Mouse (Mus musculus): ENCODE data around the gene Tmem230. TPM values are rescaled to one million over a fixed set of nuclear protein-coding genes. Genes with fewer than 3 reads are reported as not detected.

Gene Tmem230
- polyA plus RNA-seq, 2 experiments, result 11.8 to 15.7 TPM

DNA sequence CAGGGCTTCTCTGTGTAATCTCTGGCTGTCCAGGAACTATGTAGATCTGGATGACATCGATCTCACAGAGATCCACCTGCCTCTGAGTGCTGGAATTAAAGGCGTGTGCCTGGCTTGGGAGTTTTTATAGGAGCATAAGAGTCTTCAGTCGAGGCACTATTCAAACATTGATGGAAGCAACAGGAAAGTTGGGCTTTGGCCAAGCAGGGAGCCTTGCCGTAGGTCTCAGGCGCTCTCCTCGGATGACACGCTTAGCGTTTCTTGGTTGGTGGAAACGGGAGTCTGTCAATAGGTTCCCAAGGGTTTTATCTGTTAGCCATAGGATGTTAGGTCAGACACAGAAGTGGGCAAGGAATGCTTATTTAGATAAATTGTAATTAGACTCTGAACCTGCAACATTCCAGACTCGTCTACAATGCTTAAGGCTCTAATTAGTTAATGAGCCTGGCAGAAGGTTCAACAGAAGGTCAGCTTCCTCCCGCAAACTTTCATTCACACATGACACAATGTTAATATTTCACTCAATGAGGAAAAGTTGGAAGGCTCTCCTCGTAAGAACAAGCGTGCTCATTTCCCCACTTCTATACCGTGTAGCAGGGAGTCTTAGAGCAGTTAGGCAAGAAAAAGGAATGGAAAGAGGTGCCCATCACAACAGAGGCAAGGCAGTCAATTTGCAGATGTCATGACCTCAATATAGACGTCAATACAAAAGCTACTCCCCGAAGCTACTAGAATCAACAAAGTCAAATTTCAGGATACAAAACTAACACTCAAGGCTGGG, 13.4 kb downstream of the Tmem230 start:
- no peak overlapping the region for H3K4me3 ChIP-seq (ENCODE audit: insufficient read depth in 1 of 2, low read depth in 2 of 2, low read length in 2 of 2)
- TF ChIP-seq EP300 (IDR thresholded peaks at IDR 0.05; ENCODE audit: low read depth), result no peak
- no peak for TF ChIP-seq CTCF (IDR thresholded peaks at IDR 0.05; ENCODE audit: low read depth)
- no peaks in the 10 kb centered on the region for H3K27me3 ChIP-seq (ENCODE audit: control insufficient read depth, insufficient read depth, low read length)
- H3K4me1 ChIP-seq (replicated peaks; ENCODE audit: control insufficient read depth in 2 of 2, insufficient read depth in 2 of 2, low read length in 1 of 2), result no peaks in the 10 kb centered on the region; a peak in 1 of 4 replicates
- WGBS (ENCODE audit: insufficient replicate concordance), result 67% methylated on average over 16 of the region's 16 CpGs
- no peaks in the 10 kb centered on the region for H3K9me3 ChIP-seq (ENCODE audit: control insufficient read depth, low read length)
- H3K36me3 ChIP-seq (replicated peaks; ENCODE audit: control insufficient read depth, insufficient read depth, low read depth), result no peaks in the 10 kb centered on the region
- H3K4me2 ChIP-seq (ENCODE audit: low read depth), result no peak overlapping the region
- DNase-seq (ENCODE audit: low read depth in 3 of 3, low spot score in 3 of 3) (no peak), ATAC-seq (ENCODE audit: insufficient read depth) (no peak)
- no peak overlapping the region for H3K27ac ChIP-seq
- H3K9ac ChIP-seq (replicated peaks), result no peak overlapping the region

DNA sequence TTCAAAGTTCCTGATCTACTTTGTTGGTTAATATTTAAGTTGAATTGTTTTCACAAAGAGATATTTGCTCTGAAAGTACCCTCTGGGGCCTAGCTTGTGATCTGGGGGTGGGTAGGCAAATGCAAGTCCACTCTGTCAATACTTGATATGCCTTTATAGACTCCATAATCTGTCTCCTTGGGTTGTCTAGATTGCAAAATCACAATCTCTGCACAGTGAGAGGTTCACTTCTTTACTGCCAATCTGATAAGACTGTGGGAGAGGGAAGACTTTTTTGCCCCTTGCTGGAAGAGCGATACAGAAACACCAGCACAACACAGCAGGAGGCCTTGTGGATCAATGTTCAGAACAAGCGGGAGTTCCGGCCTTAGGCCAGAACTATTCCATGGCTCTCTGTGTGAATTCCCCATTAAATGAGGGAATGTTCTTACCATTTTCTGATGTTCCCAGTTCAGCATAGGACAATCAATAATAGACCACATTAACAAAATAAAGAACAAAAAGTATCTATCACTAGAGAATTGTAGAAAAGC, 15.1 kb downstream of the Tmem230 start:
- no peak overlapping the region for H3K4me3 ChIP-seq (ENCODE audit: insufficient read depth in 1 of 2, low read depth in 2 of 2, low read length in 2 of 2)
- no peaks in the 10 kb centered on the region for H3K9me3 ChIP-seq (ENCODE audit: control insufficient read depth, low read length)
- TF ChIP-seq CTCF (IDR thresholded peaks at IDR 0.05; ENCODE audit: low read depth), result no peak
- no peak for TF ChIP-seq EP300 (IDR thresholded peaks at IDR 0.05; ENCODE audit: low read depth)
- no peaks in the 10 kb centered on the region for H3K27me3 ChIP-seq (ENCODE audit: control insufficient read depth, insufficient read depth, low read length)
- no peaks in the 10 kb centered on the region for H3K36me3 ChIP-seq (replicated peaks; ENCODE audit: control insufficient read depth, insufficient read depth, low read depth)
- H3K4me2 ChIP-seq (ENCODE audit: low read depth), result no peak overlapping the region
- no peak overlapping the region for H3K9ac ChIP-seq (replicated peaks)
- no peak overlapping the region for H3K27ac ChIP-seq
- DNase-seq (ENCODE audit: low read depth in 3 of 3, low spot score in 3 of 3) (no peak), ATAC-seq (ENCODE audit: insufficient read depth) (no peak)
- WGBS (ENCODE audit: insufficient replicate concordance), result 81% methylated on average over 3 of the region's 3 CpGs
- no peaks in the 10 kb centered on the region; a peak in 1 of 4 replicates for H3K4me1 ChIP-seq (replicated peaks; ENCODE audit: control insufficient read depth in 2 of 2, insufficient read depth in 2 of 2, low read length in 1 of 2)

DNA sequence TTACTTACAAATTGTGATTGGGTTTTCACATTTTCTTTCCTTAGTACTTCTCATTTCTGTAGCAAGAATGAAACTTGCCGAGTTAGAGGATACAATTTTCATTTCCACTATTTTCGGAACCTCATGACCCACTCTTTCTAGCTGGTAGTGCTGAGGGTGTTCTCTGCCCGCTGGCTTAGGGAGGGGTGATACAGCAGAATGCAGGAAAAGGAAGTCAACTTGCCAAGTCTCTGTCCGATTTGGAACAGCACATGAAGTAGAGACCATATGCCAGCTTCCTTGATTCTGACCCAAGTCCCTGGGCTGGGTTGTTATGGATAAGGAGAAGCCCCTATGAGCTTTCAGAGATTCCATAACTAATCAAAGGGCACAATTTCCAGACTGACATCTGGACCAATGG, 23.2 kb downstream of the Tmem230 start:
- Histone ChIP-seq H3K9me3 (ENCODE audit: control insufficient read depth, low read length) (no peaks in the 10 kb centered on the region), H3K27me3 (ENCODE audit: control insufficient read depth, insufficient read depth, low read length) (no peaks in the 10 kb centered on the region), H3K9ac (replicated peaks) (no peak overlapping the region), H3K4me3 (ENCODE audit: insufficient read depth in 1 of 2, low read depth in 2 of 2, low read length in 2 of 2) (no peak overlapping the region), H3K36me3 (replicated peaks; ENCODE audit: control insufficient read depth, insufficient read depth, low read depth) (no peaks in the 10 kb centered on the region), H3K27ac (no peak overlapping the region), H3K4me1 (replicated peaks; ENCODE audit: control insufficient read depth in 2 of 2, insufficient read depth in 2 of 2, low read length in 1 of 2) (no peaks in the 10 kb centered on the region), H3K4me2 (ENCODE audit: low read depth) (no peak overlapping the region)
- 51% methylated on average over 4 of the region's 4 CpGs for WGBS (ENCODE audit: insufficient replicate concordance)
- no peak for DNase-seq (ENCODE audit: low read depth in 3 of 3, low spot score in 3 of 3)
- ATAC-seq (ENCODE audit: insufficient read depth), result no peak
- no peak for TF ChIP-seq EP300 (IDR thresholded peaks at IDR 0.05; ENCODE audit: low read depth)
- TF ChIP-seq CTCF (IDR thresholded peaks at IDR 0.05; ENCODE audit: low read depth), result no peak

DNA sequence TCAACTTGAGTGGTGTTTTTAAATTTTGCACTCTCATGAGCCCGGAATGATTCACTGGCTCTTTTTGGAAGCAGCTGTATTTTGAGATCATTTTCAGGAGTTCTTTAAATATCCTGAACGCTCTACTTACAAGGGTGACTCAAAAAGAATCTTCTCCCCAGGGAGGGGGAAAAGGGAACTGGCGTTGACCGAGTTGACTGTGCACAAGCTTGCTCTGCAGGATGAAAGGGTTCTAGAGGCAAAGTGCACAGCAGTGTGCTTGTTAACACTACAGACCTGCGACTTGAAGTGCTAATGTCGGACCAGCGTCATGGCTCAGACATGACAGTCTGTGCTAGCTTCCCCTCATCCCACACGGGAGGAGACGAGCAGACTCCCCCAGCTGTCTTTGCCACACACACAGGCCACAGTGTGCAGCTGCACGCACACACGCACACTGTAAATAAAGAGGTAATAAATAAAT, 26.0 kb downstream of the Tmem230 start:
- Histone ChIP-seq H3K4me1 (replicated peaks; ENCODE audit: control insufficient read depth in 2 of 2, insufficient read depth in 2 of 2, low read length in 1 of 2) (no peaks in the 10 kb centered on the region), H3K4me2 (ENCODE audit: low read depth) (no peak overlapping the region), H3K9me3 (ENCODE audit: control insufficient read depth, low read length) (no peaks in the 10 kb centered on the region), H3K27ac (no peak overlapping the region), H3K36me3 (replicated peaks; ENCODE audit: control insufficient read depth, insufficient read depth, low read depth) (no peaks in the 10 kb centered on the region), H3K4me3 (ENCODE audit: insufficient read depth in 1 of 2, low read depth in 2 of 2, low read length in 2 of 2) (no peak overlapping the region), H3K27me3 (ENCODE audit: control insufficient read depth, insufficient read depth, low read length) (no peaks in the 10 kb centered on the region), H3K9ac (replicated peaks) (no peak overlapping the region)
- 57% methylated on average over 11 of the region's 11 CpGs for WGBS (ENCODE audit: insufficient replicate concordance)
- DNase-seq (ENCODE audit: low read depth in 3 of 3, low spot score in 3 of 3) (no peak), ATAC-seq (ENCODE audit: insufficient read depth) (no peak)
- no peak for TF ChIP-seq EP300 (IDR thresholded peaks at IDR 0.05; ENCODE audit: low read depth)

DNA sequence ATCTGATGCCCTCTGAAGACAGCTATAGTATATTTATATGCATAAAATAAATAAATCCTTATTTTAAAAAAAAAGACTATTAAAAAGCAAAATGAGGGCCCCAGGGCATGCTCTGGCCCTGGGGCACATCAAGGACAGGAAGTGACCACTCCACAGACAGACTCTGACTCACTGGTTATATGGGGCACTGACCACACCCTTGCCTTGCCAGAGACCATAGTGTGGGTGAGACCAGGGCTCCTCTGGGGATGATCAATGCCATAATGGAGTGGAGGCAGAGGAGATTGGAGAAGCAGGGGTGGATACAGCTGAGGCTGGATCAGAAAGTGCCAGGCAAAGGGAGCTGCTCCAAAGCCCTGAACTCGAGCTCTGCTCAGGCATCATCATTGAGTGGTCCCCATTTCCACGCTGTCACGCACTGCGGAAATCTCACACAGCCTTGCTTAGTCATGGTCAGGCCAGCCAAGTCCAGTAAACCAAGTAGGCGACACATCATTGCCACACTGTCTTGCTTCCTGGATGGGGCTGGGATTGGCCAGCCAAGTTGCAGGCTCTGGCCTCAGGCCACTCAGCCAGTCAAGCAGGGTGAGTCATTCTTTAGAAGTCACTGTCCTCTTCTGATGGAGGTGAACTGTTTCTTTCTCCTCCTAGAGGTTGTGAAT, 35.5 kb downstream of the Tmem230 start:
- Histone ChIP-seq H3K27ac (no peak overlapping the region), H3K4me1 (replicated peaks; ENCODE audit: control insufficient read depth in 2 of 2, insufficient read depth in 2 of 2, low read length in 1 of 2) (peaks cover 0 to 6% of the 10 kb centered on the region in 2 experiments; a peak in 2 of 4 replicates), H3K9me3 (ENCODE audit: control insufficient read depth, low read length) (no peaks in the 10 kb centered on the region), H3K4me3 (ENCODE audit: insufficient read depth in 1 of 2, low read depth in 2 of 2, low read length in 2 of 2) (no peak overlapping the region), H3K27me3 (ENCODE audit: control insufficient read depth, insufficient read depth, low read length) (no peaks in the 10 kb centered on the region), H3K9ac (replicated peaks) (no peak overlapping the region), H3K36me3 (replicated peaks; ENCODE audit: control insufficient read depth, insufficient read depth, low read depth) (no peaks in the 10 kb centered on the region), H3K4me2 (ENCODE audit: low read depth) (no peak overlapping the region)
- ATAC-seq (ENCODE audit: insufficient read depth) (no peak), DNase-seq (ENCODE audit: low read depth in 3 of 3, low spot score in 3 of 3) (no peak)
- TF ChIP-seq EP300 (IDR thresholded peaks at IDR 0.05; ENCODE audit: low read depth), result no peak
- TF ChIP-seq CTCF (IDR thresholded peaks at IDR 0.05; ENCODE audit: low read depth), result no peak
- 52% methylated on average over 5 of the region's 5 CpGs for WGBS (ENCODE audit: insufficient replicate concordance)
